Mouse (Mus musculus) forelimb bud, embryonic 11.5 days (tissue): Measurements from ENCODE around the gene Fam20a.
"Not testable (repeated sequence)": the region's sequence is repeated elsewhere in the genome, so short reads cannot be mapped to it uniquely, and the experiment has no call there.

ENCODE experiments used
- DNase-seq: peaks from one replicate; pipeline ENCODE4 v3.0.0-alpha.2; 2012; ENCODE audit warnings: low read depth, low spot score

The Fam20a gene

GRCm38 (mm10) chr11:109681556-109681955, 40.5 kb downstream of the Fam20a start:
- DNase-seq, result no peak

GRCm38 (mm10) chr11:109680934-109681333, 41.1 kb downstream of the Fam20a start:
- DNase-seq, result no peak

GRCm38 (mm10) chr11:109678291-109678690, 43.8 kb downstream of the Fam20a start:
- DNase-seq, result no peak

GRCm38 (mm10) chr11:109676621-109677373, 45.3 kb downstream of the Fam20a start:
- no peak for DNase-seq

GRCm38 (mm10) chr11:109675771-109676170, 46.3 kb downstream of the Fam20a start:
- no peak for DNase-seq

- DNase-seq, result no peak
These were observed 46.9 kb downstream of the Fam20a start for GRCm38 (mm10) chr11:109675208-109675607.

- DNase-seq, result no peak
These were observed 47.5 kb downstream of the Fam20a start for GRCm38 (mm10) chr11:109674542-109674941.

GRCm38 (mm10) chr11:109673741-109674140, 48.3 kb downstream of the Fam20a start:
- no peak for DNase-seq

GRCm38 (mm10) chr11:109672881-109673739, 49.0 kb downstream of the Fam20a start:
- DNase-seq, result no peak

- DNase-seq, result no peak
These were observed 49.7 kb downstream of the Fam20a start for GRCm38 (mm10) chr11:109672396-109672795.

GRCm38 (mm10) chr11:109672021-109672324, 50.1 kb downstream of the Fam20a start:
- DNase-seq, result no peak

GRCm38 (mm10) chr11:109671136-109672020, 50.7 kb downstream of the Fam20a start:
- no peak for DNase-seq

- DNase-seq, result peak; percentile 60
These were observed 51.8 kb downstream of the Fam20a start for GRCm38 (mm10) chr11:109670026-109670916.

GRCm38 (mm10) chr11:109669149-109669708, 52.9 kb downstream of the Fam20a start:
- no peak for DNase-seq

GRCm38 (mm10) chr11:109668115-109668725, 53.9 kb downstream of the Fam20a start:
- no peak for DNase-seq

- DNase-seq, result no peak
These were observed 54.7 kb downstream of the Fam20a start for GRCm38 (mm10) chr11:109667371-109667770.

- DNase-seq, result no peak
These were observed 55.7 kb downstream of the Fam20a start for GRCm38 (mm10) chr11:109666411-109666810.

- no peak for DNase-seq
These were observed 56.7 kb downstream of the Fam20a start for GRCm38 (mm10) chr11:109665424-109665823.

- no peak for DNase-seq
These were observed 57.8 kb downstream of the Fam20a start for GRCm38 (mm10) chr11:109664293-109664692.

GRCm38 (mm10) chr11:109660526-109660925, 61.6 kb downstream of the Fam20a start:
- DNase-seq, result not testable (repeated sequence)
